Mouse (Mus musculus) neural tube, embryonic 15.5 days (tissue): Measurements from ENCODE around the gene Lrp3. TPM values are rescaled to one million over a fixed set of nuclear protein-coding genes. Genes with fewer than 3 reads are reported as not detected.

Source experiments
- ATAC-seq: fragments of 200-750 bp; cut with Nextera tagmentation; 2 replicates; pipeline ENCODE4 v1.8.0; 2017; ENCODE audit warnings: mild to moderate bottlenecking, moderate TSS enrichment, moderate library complexity; ENCODE audit not compliant: low FRiP score
- H3K27ac ChIP-seq: fragments of 300-500 bp; sonication (generic); replicated peaks from 2 replicates; pipeline ENCODE4 v1.5.1; 2015; ENCODE audit warnings: mild to moderate bottlenecking, inconsistent platforms
- H3K27me3 ChIP-seq: fragments of 300-500 bp; sonication (generic); replicated peaks from 2 replicates; pipeline ENCODE4 v1.6.1; 2015; ENCODE audit warnings: inconsistent platforms
- H3K36me3 ChIP-seq: fragments of 300-500 bp; sonication (generic); 2 replicates; pipeline ENCODE4 v1.6.1; 2015; ENCODE audit warnings: inconsistent platforms
- H3K4me1 ChIP-seq: fragments of 300-500 bp; sonication (generic); 2 replicates; pipeline ENCODE4 v1.6.1; 2015; ENCODE audit warnings: inconsistent platforms
- H3K4me2 ChIP-seq: fragments of 300-500 bp; sonication (generic); 2 replicates; pipeline ENCODE4 v1.6.1; 2015; ENCODE audit warnings: inconsistent platforms, mild to moderate bottlenecking, moderate library complexity
- H3K4me3 ChIP-seq: fragments of 300-500 bp; sonication (generic); replicated peaks from 2 replicates; pipeline ENCODE4 v1.5.1; 2015; ENCODE audit warnings: mild to moderate bottlenecking, inconsistent platforms
- H3K9ac ChIP-seq: fragments of 300-500 bp; sonication (generic); replicated peaks from 2 replicates; pipeline ENCODE4 v1.6.1; 2015; ENCODE audit warnings: mild to moderate bottlenecking, inconsistent platforms
- H3K9me3 ChIP-seq: fragments of 300-500 bp; sonication (generic); replicated peaks from 2 replicates; pipeline ENCODE4 v1.6.1; 2016; ENCODE audit warnings: inconsistent platforms
- WGBS: fragments of 180-500 bp; shearing (Covaris S2); methylation state at CpG from one replicate; pipeline ENCODE4 v1.1.7; 2015; ENCODE audit warnings: mixed read lengths; 5-methylcytosine and 5-hydroxymethylcytosine counted together
- polyA plus RNA-seq: library from polyadenylated mRNA; unstranded; fragments of >200 nt; fragmentation: Nextera tagmentation; extraction: Ambion mirVana; gene quantifications from 2 replicates; pipeline ENCODE4 v1.2.1, GENCODE M21; 2015

Gene Lrp3
- polyA plus RNA-seq, 1 experiment from 2014 or later: 28.2 TPM

DNA sequence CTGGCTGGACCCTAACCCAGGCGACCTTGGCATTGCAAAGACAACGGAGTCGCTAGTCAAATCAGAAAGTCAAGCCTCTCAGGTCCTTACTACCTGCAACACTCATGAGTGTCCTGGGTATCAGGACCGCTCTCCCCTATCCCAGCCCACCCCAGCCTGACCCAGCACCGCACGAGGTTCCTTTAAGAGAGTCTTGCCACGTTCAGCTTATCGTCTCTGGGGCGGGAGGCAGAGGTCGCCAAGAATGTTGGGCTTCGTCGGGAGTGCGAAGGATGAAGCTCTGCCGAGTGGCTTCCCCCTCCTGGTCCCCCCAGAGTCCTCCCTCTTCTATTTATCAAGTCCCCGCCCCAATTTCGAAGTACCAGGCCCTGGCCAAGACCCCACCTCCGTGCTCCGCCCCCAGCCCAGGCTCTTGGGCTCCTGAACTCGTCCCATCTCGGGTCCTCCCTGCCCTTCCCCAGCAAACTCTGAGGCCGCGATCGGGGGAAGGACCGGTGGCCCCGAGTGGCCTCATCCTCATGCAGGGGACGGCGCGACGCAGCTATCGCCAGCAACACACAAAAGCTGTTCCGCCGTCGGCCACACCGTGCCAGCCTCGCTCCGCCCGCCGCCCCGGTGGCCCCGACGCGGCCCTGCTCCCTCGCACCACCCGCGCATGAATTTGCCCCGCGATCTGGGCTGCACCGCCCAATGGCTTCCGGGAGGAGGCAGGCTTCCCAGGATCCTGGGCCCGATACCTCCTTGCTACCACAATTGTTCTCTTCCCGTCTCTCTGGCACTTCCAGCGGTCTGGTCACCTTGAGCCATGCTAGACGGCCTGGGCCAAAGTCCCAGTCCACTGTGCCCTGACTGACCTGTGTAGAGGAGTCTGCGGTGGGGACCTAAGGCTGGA is 30.2 kb downstream of the Lrp3 start:
- peaks cover 47% of the 10 kb centered on the region for H3K27me3 ChIP-seq

DNA sequence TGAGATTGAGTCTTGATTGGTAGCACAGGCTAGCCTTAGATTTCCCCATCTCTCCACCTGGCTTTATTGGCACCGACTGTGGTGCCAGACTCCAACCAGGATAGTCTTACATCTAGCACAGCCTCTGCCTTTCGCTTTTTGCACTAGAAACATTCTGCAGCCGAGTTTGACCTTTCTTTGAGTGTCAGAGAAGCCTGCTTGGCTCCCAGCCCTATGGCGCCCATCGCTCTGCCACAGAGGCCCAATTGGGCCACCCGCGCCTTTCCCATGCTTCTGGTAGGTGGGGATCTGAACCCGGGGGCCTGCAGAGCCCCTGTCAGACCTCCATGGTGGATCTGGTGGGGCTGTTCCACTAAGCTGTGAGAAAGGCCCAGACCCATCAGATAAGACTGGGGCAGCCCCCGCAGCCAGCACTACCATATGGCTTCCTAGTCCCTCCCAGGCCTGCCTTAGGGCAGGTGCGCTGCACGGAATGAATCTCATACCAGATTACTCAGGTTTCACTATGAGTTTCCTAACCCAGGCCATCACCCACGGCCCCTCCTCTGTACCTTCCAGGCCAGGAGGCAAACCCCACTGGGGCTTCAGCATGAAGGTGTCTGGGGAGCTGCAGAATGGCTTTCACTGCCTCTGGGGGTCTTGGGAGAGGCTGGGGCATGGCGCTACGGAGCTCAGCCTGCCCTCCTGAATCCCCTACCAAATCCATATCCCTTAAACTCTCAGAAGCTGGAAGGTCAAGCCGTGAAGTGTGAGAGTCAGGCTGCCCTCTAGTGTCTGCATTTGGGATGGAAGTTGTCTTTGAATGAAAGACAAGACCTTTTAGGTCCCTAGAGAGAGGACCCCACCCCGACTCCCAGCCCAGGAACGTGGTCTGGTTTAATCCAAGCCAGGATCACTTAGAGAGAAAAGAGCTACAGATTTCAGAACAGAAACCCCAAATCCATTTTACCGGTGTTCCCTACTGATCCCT is 38.6 kb downstream of the Lrp3 start:
- Histone ChIP-seq H3K27me3 (peaks cover 11% of the 10 kb centered on the region), H3K4me2 (no peak overlapping the region), H3K9ac (no peak overlapping the region), H3K4me3 (no peak overlapping the region), H3K4me1 (0 out of 2 replicates have a peak, but pooled peaks cover 3% of the 10 kb centered on the region), H3K27ac (no peak overlapping the region), H3K9me3 (no peaks in the 10 kb centered on the region), H3K36me3 (no peaks in the 10 kb centered on the region)
- ATAC-seq: no peak
- WGBS: 54% methylated on average over 18 of the region's 18 CpGs

More for the DNA sequence above, 30.2 kb downstream of the Lrp3 start:
- Histone ChIP-seq H3K9ac (peak overlapping the region; percentile 35), H3K4me2 (peak overlapping the region; percentile 66), H3K9me3 (no peaks in the 10 kb centered on the region), H3K4me3 (peak overlapping the region; percentile 39), H3K27ac (no peak overlapping the region), H3K4me1 (peaks cover 20% of the 10 kb centered on the region), H3K36me3 (no peaks in the 10 kb centered on the region)
- ATAC-seq: peak; percentile 73
- 3% methylated on average over 54 of the region's 54 CpGs for WGBS

DNA sequence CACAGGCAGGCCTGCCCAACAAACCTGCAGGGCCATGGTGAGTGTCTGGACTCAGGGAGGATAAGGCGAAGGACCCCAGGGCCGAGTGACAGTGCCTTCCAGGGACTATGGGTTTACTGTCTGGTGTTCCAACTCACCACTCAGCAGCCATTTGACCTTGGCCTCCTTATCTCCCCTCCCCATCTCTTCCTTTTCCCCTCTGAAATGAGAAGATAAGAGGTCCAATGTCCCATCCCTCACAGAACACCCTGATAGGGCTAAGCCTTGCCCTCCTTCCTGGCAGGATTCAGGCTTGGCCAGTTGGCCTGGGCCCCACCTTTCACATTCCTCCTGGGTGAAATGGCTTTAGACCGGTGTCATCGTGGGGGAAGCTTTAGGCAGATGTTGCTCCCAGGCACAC is 39.8 kb downstream of the Lrp3 start:
- Histone ChIP-seq H3K9ac (no peak overlapping the region), H3K9me3 (no peaks in the 10 kb centered on the region), H3K4me3 (no peak overlapping the region), H3K36me3 (no peaks in the 10 kb centered on the region), H3K4me2 (no peak overlapping the region), H3K27me3 (peaks cover 11% of the 10 kb centered on the region), H3K27ac (no peak overlapping the region), H3K4me1 (0 out of 2 replicates have a peak, but pooled peaks cover 3% of the 10 kb centered on the region)
- WGBS: 88% methylated on average over 4 of the region's 4 CpGs
- no peak for ATAC-seq

DNA sequence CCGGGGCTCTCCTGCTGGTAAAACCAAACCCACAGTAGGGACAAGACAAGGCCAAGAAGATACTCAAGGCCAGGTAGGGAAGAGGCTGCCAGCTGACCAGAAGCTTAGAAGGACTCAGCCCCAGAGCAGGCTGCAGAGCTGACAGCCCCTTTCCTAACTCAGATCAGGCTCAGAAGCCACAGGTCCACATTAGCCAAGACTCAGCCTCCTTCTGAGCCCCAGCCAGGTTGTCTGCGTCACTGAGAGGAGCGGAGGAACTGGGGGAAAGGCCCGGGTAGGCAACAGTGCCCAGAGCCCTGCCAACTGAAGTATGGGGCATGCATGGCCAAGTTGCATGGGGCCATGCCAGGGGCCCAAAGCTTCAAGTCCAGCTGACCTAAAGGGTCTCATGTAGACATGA is 42.8 kb downstream of the Lrp3 start:
- WGBS: 92% methylated on average over 4 of the region's 4 CpGs
- Histone ChIP-seq H3K27me3 (peaks cover 11% of the 10 kb centered on the region), H3K9ac (no peak overlapping the region), H3K4me1 (0 out of 2 replicates have a peak, but pooled peaks cover 3% of the 10 kb centered on the region), H3K9me3 (no peaks in the 10 kb centered on the region), H3K27ac (no peak overlapping the region), H3K36me3 (no peaks in the 10 kb centered on the region), H3K4me3 (no peak overlapping the region), H3K4me2 (no peak overlapping the region)
- ATAC-seq: no peak

DNA sequence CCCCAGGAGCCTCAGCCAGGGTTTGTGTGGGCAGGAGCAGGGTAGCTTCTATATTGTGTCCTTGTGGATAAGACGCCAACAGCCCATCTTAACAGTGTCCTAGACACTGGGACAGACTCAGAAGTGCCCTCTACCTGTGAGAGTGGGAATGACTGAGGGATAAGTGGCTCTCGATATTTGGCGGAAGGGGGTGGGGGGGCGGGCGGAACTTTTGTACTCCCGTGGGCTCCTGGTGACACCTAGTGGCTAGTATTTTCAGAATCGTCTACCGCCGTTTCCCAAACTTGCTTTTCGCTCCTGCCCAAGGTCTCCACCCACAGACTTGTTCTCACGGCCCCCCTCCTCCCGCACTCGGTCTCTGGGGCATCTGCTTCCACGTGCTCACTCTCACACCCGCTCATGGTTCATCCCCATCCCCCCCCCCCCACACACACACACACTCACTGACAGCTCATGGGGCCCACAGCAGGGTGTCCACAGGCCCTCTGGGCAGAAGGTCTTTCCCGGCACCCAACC is 43.4 kb downstream of the Lrp3 start:
- no peak overlapping the region for H3K9ac ChIP-seq
- peaks cover 11% of the 10 kb centered on the region for H3K27me3 ChIP-seq
- H3K4me1 ChIP-seq: 0 out of 2 replicates have a peak, but pooled peaks cover 3% of the 10 kb centered on the region
- peak; percentile 67 for ATAC-seq
- no peaks in the 10 kb centered on the region for H3K36me3 ChIP-seq
- under 1% methylated on average over 16 of the region's 16 CpGs for WGBS
- no peak overlapping the region for H3K27ac ChIP-seq
- H3K9me3 ChIP-seq: no peaks in the 10 kb centered on the region
- no peak overlapping the region for H3K4me3 ChIP-seq
- H3K4me2 ChIP-seq: peak overlapping the region; percentile 35

DNA sequence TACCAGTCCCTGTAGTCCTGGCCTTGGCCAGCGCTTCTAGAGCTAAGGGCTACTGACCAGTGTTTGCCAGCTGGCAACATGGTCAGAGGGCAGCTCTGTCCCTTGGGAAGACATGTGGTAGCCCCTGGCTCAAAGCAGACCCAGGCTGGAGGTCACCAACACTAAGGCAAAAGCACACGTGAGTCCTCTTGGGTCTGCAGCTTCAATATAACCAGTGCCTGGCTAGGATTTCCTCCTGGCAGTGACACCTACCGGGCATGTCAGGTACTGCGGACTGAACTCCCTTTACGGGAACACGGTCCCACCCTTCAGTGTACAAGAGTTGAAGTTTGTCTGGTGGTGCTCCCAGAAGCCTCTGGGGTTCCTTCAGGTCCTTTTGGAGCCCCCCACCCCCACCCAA is 46.0 kb downstream of the Lrp3 start:
- no peak overlapping the region for H3K4me3 ChIP-seq
- H3K9me3 ChIP-seq: no peaks in the 10 kb centered on the region
- ATAC-seq: peak; percentile 39; the same call in 1 of the 2 replicates
- WGBS: 14% methylated on average over 6 of the region's 6 CpGs
- H3K4me1 ChIP-seq: 0 out of 2 replicates have a peak, but pooled peaks cover 3% of the 10 kb centered on the region
- no peak overlapping the region for H3K9ac ChIP-seq
- H3K4me2 ChIP-seq: no peak overlapping the region
- peaks cover 11% of the 10 kb centered on the region for H3K27me3 ChIP-seq
- no peak overlapping the region for H3K27ac ChIP-seq
- H3K36me3 ChIP-seq: no peaks in the 10 kb centered on the region

DNA sequence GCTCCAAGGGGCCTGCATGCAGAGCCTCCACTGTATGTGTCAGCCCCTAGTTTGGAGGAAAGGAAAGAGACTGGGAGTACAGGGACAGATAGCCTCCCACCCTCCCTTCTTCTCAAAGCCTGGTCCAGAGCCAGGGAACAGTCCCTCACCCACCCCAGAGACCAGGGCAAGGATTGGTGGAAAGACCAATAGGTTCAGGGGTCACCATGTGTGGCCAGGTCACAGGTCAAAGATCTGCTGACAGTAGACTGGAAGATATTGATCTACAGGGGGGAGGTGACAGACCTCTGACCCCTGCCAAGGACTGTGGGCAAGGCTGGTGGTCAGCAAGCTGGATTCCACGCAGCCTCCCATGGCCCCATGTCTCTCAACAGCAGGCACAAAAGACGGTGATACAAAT is 47.4 kb downstream of the Lrp3 start:
- Histone ChIP-seq H3K4me1 (0 out of 2 replicates have a peak, but pooled peaks cover 3% of the 10 kb centered on the region), H3K36me3 (no peaks in the 10 kb centered on the region), H3K27me3 (peaks cover 8% of the 10 kb centered on the region), H3K4me3 (no peak overlapping the region), H3K4me2 (no peak overlapping the region), H3K9me3 (no peaks in the 10 kb centered on the region), H3K27ac (no peak overlapping the region), H3K9ac (no peak overlapping the region)
- 63% methylated on average over 2 of the region's 2 CpGs for WGBS
- ATAC-seq: no peak

DNA sequence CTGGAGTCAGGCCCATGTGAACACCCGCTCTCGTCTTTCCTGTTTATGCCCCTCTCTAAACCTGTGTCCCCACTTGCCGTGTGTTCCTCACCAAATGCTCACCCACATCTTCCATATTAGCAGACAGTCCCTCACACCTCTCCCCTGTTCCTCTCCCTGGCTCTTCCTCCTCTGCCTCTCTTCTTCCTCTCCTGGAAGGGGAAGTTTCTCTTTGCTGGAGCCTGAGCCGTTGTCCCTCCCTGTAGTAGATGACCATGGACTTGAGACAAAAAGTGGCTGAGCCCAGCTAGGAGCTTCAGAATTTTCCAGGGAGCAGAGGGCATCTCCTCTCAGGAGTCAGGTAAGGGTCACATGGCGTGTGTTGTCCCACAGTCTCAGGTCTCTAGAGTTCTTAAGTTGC is 48.3 kb downstream of the Lrp3 start:
- 85% methylated on average over 5 of the region's 5 CpGs for WGBS
- H3K4me2 ChIP-seq: no peak overlapping the region
- H3K27me3 ChIP-seq: no peaks in the 10 kb centered on the region; the same call in 1 of the 2 replicates
- no peaks in the 10 kb centered on the region for H3K36me3 ChIP-seq
- H3K9ac ChIP-seq: no peak overlapping the region
- H3K27ac ChIP-seq: no peak overlapping the region
- ATAC-seq: no peak
- no peaks in the 10 kb centered on the region for H3K9me3 ChIP-seq
- H3K4me1 ChIP-seq: 0 out of 2 replicates have a peak, but pooled peaks cover under 1% of the 10 kb centered on the region
- H3K4me3 ChIP-seq: no peak overlapping the region

DNA sequence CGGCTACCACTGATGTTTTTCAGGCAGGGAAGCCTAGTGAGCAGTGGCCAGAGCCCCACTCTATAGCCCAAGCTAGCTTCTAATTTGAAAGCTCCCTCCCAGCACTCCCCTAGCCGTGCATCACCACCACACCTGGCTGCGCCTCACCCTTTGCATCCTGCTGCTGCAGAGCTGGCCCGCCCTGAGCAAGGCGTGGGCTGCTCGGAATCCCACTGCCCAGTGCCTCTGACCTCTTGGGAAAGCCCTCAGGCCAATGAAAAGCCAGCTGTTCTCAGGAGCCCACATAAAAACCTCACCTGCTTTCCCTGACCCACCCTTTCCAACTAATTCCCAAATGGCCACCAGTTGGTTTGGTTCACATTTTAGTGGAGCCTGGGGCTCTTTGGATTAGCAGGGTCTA is 51.2 kb downstream of the Lrp3 start:
- no peaks in the 10 kb centered on the region for H3K36me3 ChIP-seq
- H3K9ac ChIP-seq: no peak overlapping the region
- no peak overlapping the region for H3K27ac ChIP-seq
- no peak for ATAC-seq
- no peak overlapping the region for H3K4me2 ChIP-seq
- no peak overlapping the region for H3K4me3 ChIP-seq
- H3K27me3 ChIP-seq: no peaks in the 10 kb centered on the region
- WGBS: 88% methylated on average over 6 of the region's 6 CpGs
- no peaks in the 10 kb centered on the region for H3K9me3 ChIP-seq
- H3K4me1 ChIP-seq: no peaks in the 10 kb centered on the region

DNA sequence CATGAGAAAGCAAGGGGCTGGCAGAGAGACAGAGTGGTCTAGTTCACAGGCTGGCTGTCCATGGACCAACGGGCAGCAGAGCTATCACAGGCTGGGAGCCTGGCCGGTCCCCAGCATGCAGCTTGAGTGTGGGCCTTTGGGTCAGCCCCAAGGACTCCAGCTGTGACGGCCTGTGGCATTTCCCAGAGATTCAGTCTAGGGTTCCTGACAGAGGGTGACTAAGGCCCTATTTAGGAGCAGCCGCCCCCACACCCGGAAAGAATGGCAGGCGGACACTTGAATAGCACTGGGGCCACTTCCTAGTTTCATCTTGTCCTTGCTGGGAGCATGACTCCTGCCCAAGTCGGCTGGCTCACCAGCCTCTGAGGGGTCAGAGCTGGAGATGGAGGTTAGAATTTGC is 51.7 kb downstream of the Lrp3 start:
- Histone ChIP-seq H3K4me3 (no peak overlapping the region), H3K27ac (no peak overlapping the region), H3K9me3 (no peaks in the 10 kb centered on the region), H3K4me2 (no peak overlapping the region), H3K9ac (no peak overlapping the region), H3K27me3 (no peaks in the 10 kb centered on the region), H3K4me1 (no peaks in the 10 kb centered on the region), H3K36me3 (no peaks in the 10 kb centered on the region)
- ATAC-seq: no peak
- 78% methylated on average over 7 of the region's 7 CpGs for WGBS

DNA sequence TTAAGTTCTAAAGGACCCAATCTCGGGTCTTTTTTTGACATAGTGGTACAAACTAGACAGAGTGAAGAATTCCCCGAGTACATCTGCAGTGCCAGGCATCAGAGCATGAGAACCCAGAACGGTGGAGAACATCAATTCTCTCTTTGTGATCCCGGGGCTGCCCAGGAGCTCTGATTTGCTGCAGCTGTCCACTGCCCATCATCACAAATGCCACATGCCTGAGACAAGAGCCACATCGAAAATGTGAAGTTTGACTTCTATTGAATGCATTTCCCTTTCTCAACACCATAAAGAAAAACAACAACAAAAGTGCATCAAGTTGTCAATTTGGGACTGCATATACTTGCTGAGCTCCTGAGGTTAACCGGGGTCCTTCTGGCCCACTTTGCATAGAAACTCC is 52.9 kb downstream of the Lrp3 start:
- H3K27ac ChIP-seq: no peak overlapping the region
- H3K27me3 ChIP-seq: no peaks in the 10 kb centered on the region
- WGBS: 79% methylated on average over 6 of the region's 6 CpGs
- H3K9me3 ChIP-seq: no peaks in the 10 kb centered on the region
- H3K4me3 ChIP-seq: no peak overlapping the region
- no peak for ATAC-seq
- no peak overlapping the region for H3K4me2 ChIP-seq
- H3K4me1 ChIP-seq: no peaks in the 10 kb centered on the region
- H3K36me3 ChIP-seq: no peaks in the 10 kb centered on the region
- no peak overlapping the region for H3K9ac ChIP-seq
